Mouse (Mus musculus) embryonic facial prominence, embryonic 13.5 days (tissue): ENCODE data around the gene Pvr. TPM values are rescaled to one million over a fixed set of nuclear protein-coding genes. Genes with fewer than 3 reads are reported as not detected.
"Not testable (repeated sequence)": the region's sequence is repeated elsewhere in the genome, so short reads cannot be mapped to it uniquely, and the experiment has no call there.

Source experiments
- ATAC-seq: fragments of 200-750 bp; cut with Nextera tagmentation; 2 replicates; pipeline ENCODE4 v1.8.0; 2017; ENCODE audit warnings: low read depth; ENCODE audit not compliant: insufficient number of reproducible peaks, insufficient read depth, low FRiP score, low TSS enrichment
- H3K27ac ChIP-seq: fragments of 300-500 bp; sonication (generic); 2 replicates; pipeline ENCODE4 v1.5.1; 2015; ENCODE audit warnings: moderate library complexity, mild to moderate bottlenecking, inconsistent platforms
- H3K27me3 ChIP-seq: fragments of 300-500 bp; sonication (generic); 2 replicates; pipeline ENCODE4 v1.6.1; 2015; ENCODE audit warnings: mild to moderate bottlenecking, inconsistent platforms
- H3K36me3 ChIP-seq: fragments of 300-500 bp; sonication (generic); 2 replicates; pipeline ENCODE4 v1.6.1; 2015; ENCODE audit warnings: mild to moderate bottlenecking, inconsistent platforms
- H3K4me1 ChIP-seq: fragments of 300-500 bp; sonication (generic); 2 replicates; pipeline ENCODE4 v1.6.1; 2015; ENCODE audit warnings: inconsistent platforms
- H3K4me2 ChIP-seq: fragments of 300-500 bp; sonication (generic); 2 replicates; pipeline ENCODE4 v1.6.1; 2015; ENCODE audit warnings: moderate library complexity, mild to moderate bottlenecking, inconsistent platforms
- H3K4me3 ChIP-seq: fragments of 300-500 bp; sonication (generic); 2 replicates; pipeline ENCODE4 v1.5.1; 2015; ENCODE audit warnings: mild to moderate bottlenecking, inconsistent platforms
- H3K9ac ChIP-seq: fragments of 300-500 bp; sonication (generic); 2 replicates; pipeline ENCODE4 v1.6.1; 2015; ENCODE audit warnings: mild to moderate bottlenecking, inconsistent platforms
- H3K9me3 ChIP-seq: fragments of 300-500 bp; sonication (generic); 2 replicates; pipeline ENCODE4 v1.6.1; 2016; ENCODE audit warnings: inconsistent platforms
- WGBS: fragments of 180-500 bp; shearing (Covaris S2); methylation state at CpG from one replicate; pipeline ENCODE4 v1.1.7; 2015; ENCODE audit warnings: mixed read lengths; 5-methylcytosine and 5-hydroxymethylcytosine counted together
- polyA plus RNA-seq: library from polyadenylated mRNA; unstranded; fragments of >200 nt; fragmentation: Nextera tagmentation; extraction: Ambion mirVana; gene quantifications from 2 replicates; pipeline ENCODE4 v1.2.1, GENCODE M21; 2015

Gene Pvr
- polyA plus RNA-seq, 1 experiment from 2014 or later: 12.9 TPM

GRCm38 (mm10) chr7:19932877-19933809, 12.2 kb upstream of the Pvr start:
- Histone ChIP-seq H3K4me3 (0 out of 2 replicates have a peak overlapping the region, but pooled peaks have one; percentile 14), H3K27me3 (peaks cover 20% of the 10 kb centered on the region), H3K36me3 (no peaks in the 10 kb centered on the region), H3K4me2 (peak overlapping the region; percentile 31), H3K4me1 (peaks cover 7% of the 10 kb centered on the region; the same call in 1 of the 2 replicates), H3K9ac (no peak overlapping the region), H3K27ac (no peak overlapping the region), H3K9me3 (no peaks in the 10 kb centered on the region)
- 0 out of 2 replicates have a peak, but pooled peaks have one; percentile 44 for ATAC-seq
- 22% methylated on average over 21 of the region's 21 CpGs for WGBS

GRCm38 (mm10) chr7:19932133-19932876, 11.3 kb upstream of the Pvr start:
- no peaks in the 10 kb centered on the region for H3K9me3 ChIP-seq
- H3K4me1 ChIP-seq: peaks cover 7% of the 10 kb centered on the region; the same call in 1 of the 2 replicates
- H3K27ac ChIP-seq: no peak overlapping the region
- no peak overlapping the region for H3K4me3 ChIP-seq
- no peak overlapping the region for H3K4me2 ChIP-seq
- no peaks in the 10 kb centered on the region for H3K36me3 ChIP-seq
- H3K27me3 ChIP-seq: peaks cover 20% of the 10 kb centered on the region
- 24% methylated on average over 13 of the region's 13 CpGs for WGBS
- H3K9ac ChIP-seq: no peak overlapping the region
- no peak for ATAC-seq

- H3K4me3 ChIP-seq, H3K36me3 ChIP-seq, H3K4me1 ChIP-seq, H3K9me3 ChIP-seq, H3K4me2 ChIP-seq, H3K9ac ChIP-seq, H3K27ac ChIP-seq, ATAC-seq: not testable (repeated sequence)
- H3K27me3 ChIP-seq: peaks cover 20% of the 10 kb centered on the region
- 79% methylated on average over 6 of the region's 6 CpGs for WGBS
Observed at GRCm38 (mm10) chr7:19930481-19930880, 9.5 kb upstream of the Pvr start.

DNA sequence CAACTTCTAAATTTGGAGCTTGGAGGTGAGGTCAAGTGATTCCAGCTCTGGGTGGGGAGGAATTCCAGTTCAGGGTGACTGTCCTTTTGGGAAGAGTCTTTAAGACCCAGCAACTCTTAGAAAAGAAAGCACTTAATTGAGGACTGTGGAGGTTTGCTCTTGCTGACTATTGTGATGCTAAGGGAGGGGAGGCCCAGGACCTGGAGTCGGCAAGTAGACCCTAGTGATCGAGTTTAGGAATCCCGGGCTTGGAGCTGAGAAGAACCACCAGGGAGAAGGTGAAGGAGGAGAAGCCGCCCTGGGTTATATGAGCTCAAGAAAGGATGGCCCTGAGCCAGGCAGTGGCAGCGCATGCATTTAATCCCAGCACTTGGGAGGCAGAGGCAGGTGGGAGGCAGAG, 7.5 kb upstream of the Pvr start:
- H3K27ac ChIP-seq: no peak overlapping the region
- no peak overlapping the region for H3K4me3 ChIP-seq
- no peak overlapping the region for H3K9ac ChIP-seq
- no peaks in the 10 kb centered on the region for H3K36me3 ChIP-seq
- peaks cover 19% of the 10 kb centered on the region for H3K27me3 ChIP-seq
- 59% methylated on average over 5 of the region's 5 CpGs for WGBS
- H3K4me2 ChIP-seq: no peak overlapping the region
- H3K4me1 ChIP-seq: peaks cover 6% of the 10 kb centered on the region; the same call in 1 of the 2 replicates
- H3K9me3 ChIP-seq: no peaks in the 10 kb centered on the region
- no peak for ATAC-seq

- Histone ChIP-seq H3K36me3 (no peaks in the 10 kb centered on the region), H3K27ac (no peak overlapping the region), H3K9me3 (no peaks in the 10 kb centered on the region), H3K4me2 (no peak overlapping the region), H3K4me3 (no peak overlapping the region), H3K27me3 (peaks cover 8% of the 10 kb centered on the region), H3K9ac (no peak overlapping the region), H3K4me1 (0 out of 2 replicates have a peak, but pooled peaks cover 4% of the 10 kb centered on the region)
- no peak for ATAC-seq
- WGBS: 59% methylated on average over 2 of the region's 2 CpGs
Observed at GRCm38 (mm10) chr7:19926849-19927480, 6.0 kb upstream of the Pvr start.

GRCm38 (mm10) chr7:19925376-19925775, 4.4 kb upstream of the Pvr start:
- no peaks in the 10 kb centered on the region for H3K9me3 ChIP-seq
- H3K36me3 ChIP-seq: no peaks in the 10 kb centered on the region
- no peaks in the 10 kb centered on the region for H3K27me3 ChIP-seq
- peaks cover 4% of the 10 kb centered on the region; the same call in 1 of the 2 replicates for H3K4me1 ChIP-seq
- 57% methylated on average over 1 of the region's 1 CpGs for WGBS
- ATAC-seq: no peak
- H3K9ac ChIP-seq: no peak overlapping the region
- no peak overlapping the region for H3K4me3 ChIP-seq
- no peak overlapping the region for H3K4me2 ChIP-seq
- no peak overlapping the region for H3K27ac ChIP-seq

DNA sequence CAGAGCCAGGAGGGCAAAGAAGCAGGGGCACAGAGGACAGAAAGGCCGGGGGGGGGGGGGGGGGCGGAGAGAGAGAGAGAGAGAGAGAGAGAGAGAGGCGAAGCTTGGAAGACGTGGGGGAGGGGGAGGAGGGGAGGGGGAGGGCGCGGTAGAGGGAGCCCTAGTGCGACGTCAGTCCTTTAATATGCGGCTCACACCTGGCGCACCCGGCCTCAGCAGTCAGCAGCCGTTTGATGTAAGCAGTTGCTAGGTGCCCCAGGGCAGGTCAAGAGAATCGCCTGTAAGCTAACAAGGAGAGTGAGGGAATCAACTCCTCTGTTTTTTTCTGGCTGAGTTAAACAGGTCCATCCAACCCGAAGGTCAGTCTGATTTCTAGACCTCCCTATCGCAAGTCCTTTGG, 2.8 kb upstream of the Pvr start:
- Histone ChIP-seq H3K4me2 (no peak overlapping the region), H3K9ac (no peak overlapping the region), H3K4me3 (no peak overlapping the region), H3K9me3 (no peaks in the 10 kb centered on the region), H3K4me1 (peaks cover 11% of the 10 kb centered on the region), H3K36me3 (no peaks in the 10 kb centered on the region), H3K27me3 (no peaks in the 10 kb centered on the region), H3K27ac (no peak overlapping the region)
- no peak for ATAC-seq
- WGBS: 11% methylated on average over 11 of the region's 15 CpGs

- H3K4me3 ChIP-seq: no peak overlapping the region
- 45% methylated on average over 2 of the region's 2 CpGs for WGBS
- no peaks in the 10 kb centered on the region for H3K27me3 ChIP-seq
- H3K9ac ChIP-seq: no peak overlapping the region
- H3K4me2 ChIP-seq: no peak overlapping the region
- no peak overlapping the region for H3K27ac ChIP-seq
- H3K4me1 ChIP-seq: peaks cover 11% of the 10 kb centered on the region
- 0 out of 2 replicates have a peak, but pooled peaks cover 4% of the 10 kb centered on the region for H3K36me3 ChIP-seq
- ATAC-seq: no peak
- H3K9me3 ChIP-seq: no peaks in the 10 kb centered on the region
Observed at GRCm38 (mm10) chr7:19923354-19923753, 2.4 kb upstream of the Pvr start.

DNA sequence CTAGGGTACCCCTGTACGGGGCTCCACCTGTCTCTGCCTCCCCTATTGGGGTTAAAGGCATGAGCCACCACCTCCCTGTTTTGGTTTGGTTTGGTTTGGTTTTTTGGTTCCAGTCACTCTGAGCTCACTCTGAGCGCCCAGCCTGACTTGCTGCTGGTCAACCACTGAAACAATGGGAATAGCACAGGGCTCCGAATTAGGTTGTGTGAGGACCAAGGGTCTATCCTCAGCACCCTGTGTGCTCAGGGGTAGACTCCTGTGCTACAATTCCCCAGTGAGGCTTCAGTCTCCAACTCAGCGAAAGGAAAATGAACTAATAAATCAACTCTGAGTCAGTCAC, 824 bp downstream of the Pvr start:
- 0 out of 2 replicates have a peak, but pooled peaks have one; percentile 13 for ATAC-seq
- H3K4me3 ChIP-seq: peak overlapping the region; percentile 71
- H3K27me3 ChIP-seq: no peaks in the 10 kb centered on the region
- H3K4me2 ChIP-seq: peak overlapping the region; percentile 68
- peaks cover 11% of the 10 kb centered on the region for H3K4me1 ChIP-seq
- no peak overlapping the region for H3K27ac ChIP-seq
- no peaks in the 10 kb centered on the region for H3K9me3 ChIP-seq
- WGBS: 30% methylated on average over 4 of the region's 4 CpGs
- peak overlapping the region; percentile 80 for H3K9ac ChIP-seq
- H3K36me3 ChIP-seq: peaks cover 33% of the 10 kb centered on the region

DNA sequence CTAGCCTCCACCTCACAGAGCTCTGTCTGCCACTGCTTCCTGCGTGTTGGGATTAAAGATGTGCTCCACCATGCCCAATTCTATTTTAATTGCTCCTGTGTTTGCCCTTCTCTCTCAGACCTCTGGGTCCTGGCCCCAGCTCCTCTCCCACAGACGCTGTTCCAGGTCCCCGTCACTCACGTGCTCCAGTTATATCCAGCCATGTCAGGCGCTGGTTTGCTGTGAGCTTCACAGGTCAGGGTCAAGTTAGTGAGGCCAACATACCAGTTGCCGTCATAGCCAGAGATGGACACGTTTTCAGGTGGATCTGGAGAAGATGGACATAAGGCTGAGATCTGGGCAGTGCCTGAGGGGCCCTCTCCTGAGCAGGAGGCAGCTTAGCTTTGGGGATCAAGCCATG, 6.4 kb downstream of the Pvr start:
- no peak overlapping the region for H3K9ac ChIP-seq
- H3K9me3 ChIP-seq: no peaks in the 10 kb centered on the region
- 89% methylated on average over 7 of the region's 7 CpGs for WGBS
- no peak overlapping the region for H3K27ac ChIP-seq
- H3K4me1 ChIP-seq: no peaks in the 10 kb centered on the region
- peaks cover 69% of the 10 kb centered on the region for H3K36me3 ChIP-seq
- H3K4me3 ChIP-seq: no peak overlapping the region
- H3K4me2 ChIP-seq: no peak overlapping the region
- ATAC-seq: no peak
- no peaks in the 10 kb centered on the region for H3K27me3 ChIP-seq

DNA sequence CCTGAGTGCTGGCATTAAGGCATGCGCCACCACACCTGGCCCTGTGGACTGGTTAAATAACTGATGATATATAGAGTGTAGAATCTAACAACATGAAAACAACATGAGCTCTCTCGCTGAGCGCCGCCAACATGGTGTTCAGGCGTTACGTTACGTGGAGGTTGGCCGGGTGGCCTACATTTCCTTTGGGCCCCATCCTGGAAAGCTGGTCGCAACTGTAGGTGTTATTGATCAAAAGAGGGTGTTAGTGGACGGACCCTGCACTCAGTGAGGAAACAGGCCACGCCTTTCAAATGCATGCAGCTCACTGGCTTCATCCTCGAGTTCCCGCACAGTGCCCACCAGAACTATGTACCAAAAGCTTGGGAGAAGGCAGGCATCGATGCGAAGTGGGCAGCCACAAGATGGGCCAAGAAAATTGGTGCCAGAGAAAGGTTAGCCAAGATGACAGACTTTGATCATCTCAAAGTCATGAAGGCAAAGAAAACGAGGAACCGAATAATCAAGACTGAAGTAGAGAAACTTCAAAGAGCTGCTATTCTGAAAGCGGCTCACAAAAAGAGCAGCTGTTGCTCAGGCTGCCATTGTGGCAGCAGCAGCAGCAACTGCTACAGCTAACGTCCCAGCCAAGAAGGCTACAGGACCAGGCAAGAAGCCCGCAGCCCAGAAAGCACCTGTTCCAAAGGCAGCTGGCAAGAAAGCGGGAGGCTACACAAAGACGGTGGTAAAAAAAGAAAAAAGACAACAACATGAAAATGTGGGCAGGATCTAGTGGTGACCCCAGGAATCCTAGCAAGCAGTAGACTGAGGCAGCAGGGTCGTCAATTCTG, 9.1 kb downstream of the Pvr start:
- Histone ChIP-seq H3K4me2 (no peak overlapping the region), H3K9ac (no peak overlapping the region), H3K4me1 (no peaks in the 10 kb centered on the region), H3K27me3 (no peaks in the 10 kb centered on the region), H3K9me3 (no peaks in the 10 kb centered on the region), H3K4me3 (no peak overlapping the region), H3K36me3 (peaks cover 72% of the 10 kb centered on the region), H3K27ac (no peak overlapping the region)
- ATAC-seq: no peak
- 86% methylated on average over 23 of the region's 23 CpGs for WGBS
